Mouse (Mus musculus) intestine, embryonic 14.5 days (tissue): ENCODE measurements at regions not wholly inside any gene's neighbourhood (a gene's known extent, or its start where the extent isn't known, plus 50 kb on each side); places are given as distances from the start of the nearest gene placed in this dataset.
"Not testable (repeated sequence)": the region's sequence is repeated elsewhere in the genome, so short reads cannot be mapped to it uniquely, and the experiment has no call there.

Experiments used
- ATAC-seq: fragments of 200-750 bp; cut with Nextera tagmentation; replicated peaks from 2 replicates; pipeline ENCODE4 v1.8.0; 2017; ENCODE audit warnings: low read depth, moderate number of reproducible peaks, moderate TSS enrichment, moderate library complexity; ENCODE audit not compliant: low FRiP score, low TSS enrichment
- DNase-seq: peaks from one replicate; pipeline ENCODE4 v3.0.0-alpha.2; 2018; ENCODE audit warnings: low spot score
- H3K27ac ChIP-seq: fragments of 300-500 bp; sonication (generic); 2 replicates; pipeline ENCODE4 v1.5.1; 2014; ENCODE audit warnings: low read depth, mild to moderate bottlenecking, control low read depth
- H3K27me3 ChIP-seq: fragments of 300-500 bp; sonication (generic); replicated peaks from 2 replicates; pipeline ENCODE4 v1.6.1; 2014; ENCODE audit warnings: low read length, control low read depth; ENCODE audit not compliant: control insufficient read depth, insufficient read depth
- H3K36me3 ChIP-seq: fragments of 300-500 bp; sonication (generic); 2 replicates; pipeline ENCODE4 v1.6.1; 2014; ENCODE audit warnings: low read length, control low read depth; ENCODE audit not compliant: control insufficient read depth, insufficient read depth
- H3K4me1 ChIP-seq: fragments of 300-500 bp; sonication (generic); replicated peaks from 2 replicates; pipeline ENCODE4 v1.6.1; 2014; ENCODE audit warnings: low read length, control low read depth, mixed read lengths; ENCODE audit not compliant: control insufficient read depth, insufficient read depth
- H3K4me2 ChIP-seq: fragments of 300-500 bp; sonication (generic); 2 replicates; pipeline ENCODE4 v1.6.1; 2014; ENCODE audit warnings: low read length
- H3K4me3 ChIP-seq: fragments of 300-500 bp; sonication (generic); 2 replicates; pipeline ENCODE4 v1.5.1; 2014; ENCODE audit warnings: low read depth, low read length, control low read depth, mixed read lengths
- H3K9ac ChIP-seq: fragments of 300-500 bp; sonication (generic); 2 replicates; pipeline ENCODE4 v1.6.1; 2014; ENCODE audit warnings: mild to moderate bottlenecking, low read length
- H3K9me3 ChIP-seq: fragments of 300-500 bp; sonication (generic); 2 replicates; pipeline ENCODE4 v1.6.1; 2016; ENCODE audit warnings: low read length, control low read depth; ENCODE audit not compliant: control insufficient read depth
- WGBS: fragments of 180-500 bp; shearing (Covaris S2); extraction: QIAGEN DNeasy Blood & Tissue Kit; methylation state at CpG from one replicate; pipeline ENCODE4 v1.1.7; 2014; 5-methylcytosine and 5-hydroxymethylcytosine counted together

DNA sequence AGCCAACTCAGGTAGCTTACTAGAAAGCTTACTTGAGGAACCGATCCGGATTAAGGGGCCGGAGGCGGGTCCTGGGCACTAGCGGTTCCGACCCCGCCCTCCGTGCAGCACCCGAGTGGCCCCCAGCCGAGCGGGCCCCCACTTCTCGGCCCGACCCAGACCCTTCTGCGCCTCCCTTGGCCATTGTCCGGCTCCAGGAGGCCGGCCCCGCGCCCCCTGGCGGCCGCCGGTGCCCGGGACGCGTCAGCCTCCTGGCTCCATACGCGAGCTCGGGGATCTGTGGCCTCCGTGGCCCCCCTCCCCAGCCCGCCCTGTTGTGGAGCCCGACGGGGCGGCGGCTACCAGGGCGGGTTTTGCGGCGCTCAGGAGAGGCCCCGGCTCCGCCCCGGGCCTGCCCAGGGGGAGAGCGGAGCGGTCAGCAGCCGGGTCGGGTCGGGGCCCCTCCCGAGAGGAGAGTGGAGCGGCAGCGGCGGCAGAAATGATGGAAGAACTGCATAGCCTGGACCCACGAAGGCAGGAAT is 94.3 kb upstream of the Zfp986 start:
- WGBS, result 4% methylated on average over 43 of the region's 49 CpGs
- H3K4me3 ChIP-seq, result 0 out of 2 replicates have a peak overlapping the region, but pooled peaks have one; percentile 6
- H3K9ac ChIP-seq, result not testable (repeated sequence)

DNA sequence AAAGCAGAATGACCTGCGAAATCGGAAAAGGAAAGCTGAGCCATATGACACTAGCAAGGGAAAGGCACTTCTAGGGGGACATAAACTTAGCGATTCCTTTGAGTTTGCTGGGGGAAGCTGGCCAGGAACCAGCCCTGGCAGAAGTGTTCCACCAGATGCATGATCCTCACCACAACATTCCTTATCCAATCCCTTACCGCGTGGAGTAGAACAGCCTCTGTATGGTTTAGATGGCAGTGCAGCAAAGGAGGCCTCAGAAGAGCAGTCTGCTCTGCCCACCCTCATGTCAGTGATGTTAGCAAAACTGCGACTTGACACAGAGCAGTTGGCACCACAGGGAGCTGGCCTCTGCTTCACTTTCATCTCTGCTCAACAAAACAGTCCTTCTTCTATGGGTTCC is 93.7 kb upstream of the Zfp986 start:
- H3K27me3 ChIP-seq, ATAC-seq, H3K27ac ChIP-seq, H3K9ac ChIP-seq, H3K9me3 ChIP-seq, H3K4me1 ChIP-seq, H3K4me3 ChIP-seq, H3K4me2 ChIP-seq, DNase-seq, H3K36me3 ChIP-seq: not testable (repeated sequence)
- WGBS, result 6% methylated on average over 1 of the region's 6 CpGs

More for the DNA sequence above, 94.3 kb upstream of the Zfp986 start:
- not testable (repeated sequence) for H3K27ac ChIP-seq, H3K9me3 ChIP-seq, H3K27me3 ChIP-seq, H3K4me1 ChIP-seq, H3K36me3 ChIP-seq
- ATAC-seq (peak; percentile 92), DNase-seq (peak; percentile 54)
- H3K4me2 ChIP-seq, result peak overlapping the region; percentile 30

DNA sequence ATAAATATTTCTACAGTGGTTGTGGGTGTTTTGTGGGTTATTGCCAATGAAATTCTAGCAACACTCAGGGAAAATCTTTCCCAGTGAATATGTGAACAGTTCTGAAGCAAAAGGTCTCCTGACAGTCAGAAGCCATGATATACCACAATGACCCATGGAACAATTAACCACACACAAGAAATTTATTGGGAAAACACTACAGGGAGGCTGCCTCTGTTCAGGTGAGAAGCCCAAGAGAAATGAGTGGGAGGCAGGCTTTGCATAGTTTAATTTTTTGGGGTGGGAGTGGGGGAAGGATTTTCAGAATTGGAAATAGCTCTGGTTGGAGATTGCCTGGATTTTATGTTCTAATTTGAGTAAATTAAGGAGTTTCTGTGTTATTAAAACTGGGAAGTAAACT is 92.1 kb upstream of the Zfp986 start:
- not testable (repeated sequence) for ATAC-seq, DNase-seq, H3K36me3 ChIP-seq, H3K4me2 ChIP-seq, H3K27me3 ChIP-seq, H3K4me1 ChIP-seq, H3K9me3 ChIP-seq, H3K9ac ChIP-seq, H3K4me3 ChIP-seq, H3K27ac ChIP-seq

DNA sequence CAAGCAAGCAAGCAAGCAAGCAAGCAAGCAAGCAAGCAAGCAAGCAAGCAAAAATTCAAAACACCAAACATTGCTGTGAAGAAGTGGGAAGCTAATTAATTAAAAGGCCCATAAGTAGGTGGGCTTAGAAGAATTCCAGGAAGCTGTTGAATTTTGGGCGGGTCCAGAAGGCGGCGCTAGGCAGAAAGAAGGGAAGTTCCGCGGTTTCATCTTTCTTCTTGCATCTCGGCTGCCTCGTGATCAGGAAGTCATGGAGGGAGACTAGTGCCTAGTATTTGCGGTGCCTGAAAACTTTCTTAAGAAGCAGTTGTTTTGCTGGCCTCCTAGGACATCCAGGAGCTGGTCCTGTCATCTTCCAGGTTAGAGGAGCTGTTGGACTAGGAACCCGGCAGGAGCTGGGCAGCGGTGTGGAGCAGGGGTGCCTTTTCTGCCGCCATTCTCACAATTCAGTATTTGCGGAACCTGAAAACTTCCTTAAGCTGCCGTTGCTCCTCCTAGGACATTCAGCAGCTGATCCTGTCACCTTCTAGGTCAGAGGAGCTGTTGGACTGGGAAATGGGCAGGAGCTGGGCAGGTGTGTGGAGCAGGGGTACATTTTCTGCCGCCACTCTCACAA is 87.2 kb upstream of the Zfp986 start:
- not testable (repeated sequence) for H3K36me3 ChIP-seq, H3K27me3 ChIP-seq, ATAC-seq, H3K4me2 ChIP-seq, H3K9ac ChIP-seq, DNase-seq, H3K4me1 ChIP-seq, H3K27ac ChIP-seq, H3K4me3 ChIP-seq, H3K9me3 ChIP-seq
- no CpG with 5 or more reads among the region's 14 CpGs for WGBS

DNA sequence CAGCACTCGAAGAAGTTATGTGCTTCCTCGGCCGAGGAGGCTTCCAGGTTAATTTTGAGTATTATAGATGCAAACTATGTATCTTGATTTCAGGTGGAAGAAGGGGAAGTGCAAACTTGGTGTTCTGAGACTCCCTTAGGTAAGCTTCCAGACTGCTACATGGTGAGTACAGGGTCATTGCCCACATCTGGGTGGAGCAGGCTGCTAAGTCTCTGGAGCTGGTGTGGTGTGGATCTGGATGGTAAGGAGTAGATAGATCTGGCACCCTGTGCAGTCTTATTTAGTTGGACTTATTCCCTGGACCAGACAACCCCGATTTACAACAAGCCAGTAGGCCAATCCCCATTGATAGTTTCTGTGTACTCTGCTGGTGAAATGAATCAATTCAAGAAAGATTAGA is 53.9 kb upstream of the Zfp986 start:
- not testable (repeated sequence) for ATAC-seq

More for the DNA sequence above, 53.9 kb upstream of the Zfp986 start:
- not testable (repeated sequence) for H3K9ac ChIP-seq, H3K27ac ChIP-seq, H3K27me3 ChIP-seq, H3K4me2 ChIP-seq, H3K36me3 ChIP-seq, H3K4me3 ChIP-seq, H3K4me1 ChIP-seq, DNase-seq, H3K9me3 ChIP-seq
- no CpG with 5 or more reads among the region's 4 CpGs for WGBS
